Mouse (Mus musculus) liver, embryonic 14.5 days (tissue): ENCODE measurements around the gene Zfp583.

Source experiments
- CTCF ChIP-seq: IDR thresholded peaks from 2 replicates; pipeline ENCODE4 v1.5.1; 2016; ENCODE audit warnings: antibody characterized with exemption, low read depth, control low read depth
- EP300 ChIP-seq: IDR thresholded peaks from 2 replicates; pipeline ENCODE4 v1.6.1; 2016; ENCODE audit warnings: antibody characterized with exemption, low read depth

DNA sequence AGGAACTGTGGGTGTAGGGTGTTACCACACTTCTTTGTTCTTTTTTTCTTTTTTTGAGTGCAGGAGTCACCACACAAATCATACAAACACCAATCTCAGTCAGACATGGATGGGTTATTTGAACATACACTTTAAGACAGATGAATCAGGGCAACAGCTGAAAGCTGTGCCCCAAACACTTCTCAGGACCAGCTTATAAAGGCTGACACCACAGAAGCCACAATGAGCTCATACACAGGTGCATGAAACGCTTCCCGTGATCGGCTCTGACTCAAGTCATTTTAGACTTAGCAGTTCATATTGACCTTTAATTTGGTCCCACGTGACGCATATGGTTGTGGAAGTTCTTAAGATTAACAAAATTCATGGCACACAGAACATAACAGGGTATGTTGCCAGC is 8.8 kb upstream of the Zfp583 start:
- TF ChIP-seq CTCF, result no peak
- TF ChIP-seq EP300, result no peak
